Mouse (Mus musculus): ENCODE measurements at regions not wholly inside any gene's neighbourhood (a gene's known extent, or its start where the extent isn't known, plus 50 kb on each side); places are given as distances from the start of the nearest gene placed in this dataset.

DNA sequence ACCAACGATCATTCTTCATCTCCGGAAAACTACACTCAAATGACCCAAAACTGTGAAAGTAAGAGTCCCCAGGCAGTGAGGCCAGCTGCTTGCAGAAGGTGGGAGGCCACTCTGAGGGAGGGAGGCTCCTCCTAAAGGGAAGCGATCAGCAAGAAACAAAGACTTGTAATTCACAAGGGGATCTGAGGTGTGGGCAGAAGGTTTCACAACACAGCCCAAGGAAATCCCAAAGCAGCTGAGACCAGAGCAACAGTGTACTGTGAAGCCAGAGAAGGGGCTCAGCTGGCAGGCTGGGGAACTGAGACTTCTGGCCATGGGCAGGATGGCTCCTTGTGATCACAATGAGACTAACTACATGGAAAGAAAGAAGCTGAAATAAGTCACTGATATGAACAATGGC, 93.8 kb downstream of the Aipl1 start:
- no peak overlapping the region for H3K4me3 ChIP-seq (replicated peaks in 1 of 3; ENCODE audit: low read depth in 2 of 3, low read length in 2 of 3, poor library complexity in 1 of 3)
- in situ Hi-C loops (cut with MboI; ENCODE audit: low pct_ligation_motif_present, low pct_unique_long_range_greater_than_20kb, low sequenced_read_pairs) (no loop called here), dilution Hi-C loops (cut with MboI; ENCODE audit: extremely low pct_ligation_motif_present, extremely low pct_unique_long_range_greater_than_20kb, low sequenced_read_pairs) (no loop called here)
- H3K9me3 ChIP-seq (replicated peaks; ENCODE audit: low read length): no peaks in the 10 kb centered on the region
- TF ChIP-seq ZMIZ1 (IDR thresholded peaks at IDR 0.05; ENCODE audit: low read depth, low read length): 0 out of 2 replicates have a peak, but pooled peaks have one; percentile 44
- no peak; the same call in 1 of the 2 replicates for TF ChIP-seq RAD21 (IDR thresholded peaks at IDR 0.05; ENCODE audit: low read depth, low read length)
- TF ChIP-seq NRF1 (IDR thresholded peaks at IDR 0.05; ENCODE audit: low read depth, low read length): no peak
- peak; percentile 82 for TF ChIP-seq MEF2A (IDR thresholded peaks at IDR 0.05; ENCODE audit: borderline replicate concordance, low read depth, low read length)
- no peak for TF ChIP-seq POLR2AphosphoS2 (IDR thresholded peaks at IDR 0.05; ENCODE audit: low read depth, low read length)
- no peak for TF ChIP-seq CTCF (conservative IDR thresholded peaks at IDR 0.05 in 1 of 2, IDR thresholded peaks at IDR 0.05 in 1 of 2; ENCODE audit: low read depth in 2 of 2, low read length in 2 of 2)
- TF ChIP-seq ZKSCAN1 (IDR thresholded peaks at IDR 0.05; ENCODE audit: borderline replicate concordance, low read depth, low read length): no peak
- no peak for TF ChIP-seq POLR2A (IDR thresholded peaks at IDR 0.05; ENCODE audit: low read depth, low read length)
- peak; percentile 98 for TF ChIP-seq ETS1 (conservative IDR thresholded peaks at IDR 0.05; ENCODE audit: low read depth, low read length)
- peak; percentile 32; the same call in 1 of the 2 replicates for TF ChIP-seq MYC (IDR thresholded peaks at IDR 0.05; ENCODE audit: low read depth, low read length)
- TF ChIP-seq MAX (IDR thresholded peaks at IDR 0.05; ENCODE audit: low read length): peak; percentile 44; the same call in 1 of the 2 replicates
- TF ChIP-seq CHD1 (IDR thresholded peaks at IDR 0.05; ENCODE audit: low read depth, low read length): no peak
- TF ChIP-seq UBTF (IDR thresholded peaks at IDR 0.05; ENCODE audit: low read depth, low read length): peak; percentile 99
- no peak for TF ChIP-seq ZC3H11A (IDR thresholded peaks at IDR 0.05; ENCODE audit: low read depth, low read length)
- no peak for TF ChIP-seq NELFE (IDR thresholded peaks at IDR 0.05; ENCODE audit: low read depth, low read length)
- TF ChIP-seq SIN3A (IDR thresholded peaks at IDR 0.05; ENCODE audit: low read length): peak; percentile 72; the same call in 1 of the 2 replicates
- TF ChIP-seq USF2 (conservative IDR thresholded peaks at IDR 0.05; ENCODE audit: low read depth, low read length): no peak
- peak; percentile 93 for TF ChIP-seq TCF12 (IDR thresholded peaks at IDR 0.05; ENCODE audit: low read depth, low read length)
- peak; percentile 69; the same call in 1 of the 2 replicates for TF ChIP-seq MAZ (IDR thresholded peaks at IDR 0.05; ENCODE audit: low read depth, low read length)
- TF ChIP-seq IRF4 (IDR thresholded peaks at IDR 0.05; ENCODE audit: low read depth, low read length): peak; percentile 91
- peak; percentile 97 for TF ChIP-seq TBP (conservative IDR thresholded peaks at IDR 0.05; ENCODE audit: low read depth, low read length)
- TF ChIP-seq E2F4 (IDR thresholded peaks at IDR 0.05; ENCODE audit: insufficient replicate concordance, low read depth, low read length): no peak
- no peak for TF ChIP-seq JUN (IDR thresholded peaks at IDR 0.05; ENCODE audit: insufficient read depth, low read depth, low read length)
- TF ChIP-seq JUND (conservative IDR thresholded peaks at IDR 0.05; ENCODE audit: low read depth, low read length): no peak
- no peak for TF ChIP-seq PAX5 (IDR thresholded peaks at IDR 0.05; ENCODE audit: low read length)
- TF ChIP-seq RCOR1 (conservative IDR thresholded peaks at IDR 0.05; ENCODE audit: low read depth, low read length): no peak
- TF ChIP-seq MAFK (IDR thresholded peaks at IDR 0.05; ENCODE audit: insufficient replicate concordance, low read length): 0 out of 2 replicates have a peak, but pooled peaks have one; percentile 59
- peak; percentile 93 for TF ChIP-seq EP300 (IDR thresholded peaks at IDR 0.05; ENCODE audit: low read length)
- TF ChIP-seq KAT2A (IDR thresholded peaks at IDR 0.05; ENCODE audit: insufficient replicate concordance, low read length): 0 out of 2 replicates have a peak, but pooled peaks have one; percentile 56
- 0 out of 2 replicates have a peak, but pooled peaks have one; percentile 3 for TF ChIP-seq SMC3 (IDR thresholded peaks at IDR 0.05; ENCODE audit: low read depth, low read length)
- TF ChIP-seq ZNF384 (IDR thresholded peaks at IDR 0.05; ENCODE audit: low read depth, low read length): no peak
- no peak; the same call in 1 of the 2 replicates for TF ChIP-seq ELF1 (IDR thresholded peaks at IDR 0.05; ENCODE audit: low read depth, low read length)
- TF ChIP-seq USF1 (IDR thresholded peaks at IDR 0.05; ENCODE audit: low read depth, low read length): no peak
- TF ChIP-seq GABPA (IDR thresholded peaks at IDR 0.05; ENCODE audit: insufficient replicate concordance, low read depth, low read length): no peak
- no peak for TF ChIP-seq MXI1 (IDR thresholded peaks at IDR 0.05; ENCODE audit: low read depth, low read length)
- TF ChIP-seq BHLHE40 (IDR thresholded peaks at IDR 0.05; ENCODE audit: low read depth, low read length): peak; percentile 73
- no peak for TF ChIP-seq HCFC1 (IDR thresholded peaks at IDR 0.05; ENCODE audit: low read depth, low read length)
- TF ChIP-seq CHD2 (IDR thresholded peaks at IDR 0.05; ENCODE audit: low read length): peak; percentile 61; the same call in 1 of the 2 replicates
- H3K4me1 ChIP-seq (ENCODE audit: control insufficient read depth in 1 of 2, insufficient read depth in 2 of 2): peaks cover 19 to 59% of the 10 kb centered on the region in 2 experiments
- no peaks in the 10 kb centered on the region for H3K79me2 ChIP-seq (replicated peaks; ENCODE audit: control insufficient read depth, extremely low read depth, insufficient read depth, poor library complexity, severe bottlenecking)
- H3K27me3 ChIP-seq (replicated peaks): peaks cover 22% of the 10 kb centered on the region
- peak overlapping the region; percentile 72 for H3K4me2 ChIP-seq (ENCODE audit: insufficient read depth, low read depth, poor library complexity, severe bottlenecking)
- peak; percentile 94 for DNase-seq (ENCODE audit: extremely low read depth)
- H3K36me3 ChIP-seq (replicated peaks in 1 of 2; ENCODE audit: control insufficient read depth in 1 of 2, insufficient read depth in 1 of 2, low read length in 1 of 2): no peaks in the 10 kb centered on the region
- H3K27ac ChIP-seq (ENCODE audit: insufficient read depth, low read depth): peak overlapping the region; percentile 57
- no peak overlapping the region for H3K9ac ChIP-seq (ENCODE audit: insufficient read depth, low read depth)

Data from CH12.LX (cell line).